Mouse (Mus musculus) ZHBTc4 (cell line): ENCODE data around the gene Foxo3.

ENCODE experiments used
- DNase-seq: peaks from one replicate; pipeline ENCODE4 v3.0.0-alpha.2; 2011; ENCODE audit warnings: low read depth, low spot score

The Foxo3 gene

DNA sequence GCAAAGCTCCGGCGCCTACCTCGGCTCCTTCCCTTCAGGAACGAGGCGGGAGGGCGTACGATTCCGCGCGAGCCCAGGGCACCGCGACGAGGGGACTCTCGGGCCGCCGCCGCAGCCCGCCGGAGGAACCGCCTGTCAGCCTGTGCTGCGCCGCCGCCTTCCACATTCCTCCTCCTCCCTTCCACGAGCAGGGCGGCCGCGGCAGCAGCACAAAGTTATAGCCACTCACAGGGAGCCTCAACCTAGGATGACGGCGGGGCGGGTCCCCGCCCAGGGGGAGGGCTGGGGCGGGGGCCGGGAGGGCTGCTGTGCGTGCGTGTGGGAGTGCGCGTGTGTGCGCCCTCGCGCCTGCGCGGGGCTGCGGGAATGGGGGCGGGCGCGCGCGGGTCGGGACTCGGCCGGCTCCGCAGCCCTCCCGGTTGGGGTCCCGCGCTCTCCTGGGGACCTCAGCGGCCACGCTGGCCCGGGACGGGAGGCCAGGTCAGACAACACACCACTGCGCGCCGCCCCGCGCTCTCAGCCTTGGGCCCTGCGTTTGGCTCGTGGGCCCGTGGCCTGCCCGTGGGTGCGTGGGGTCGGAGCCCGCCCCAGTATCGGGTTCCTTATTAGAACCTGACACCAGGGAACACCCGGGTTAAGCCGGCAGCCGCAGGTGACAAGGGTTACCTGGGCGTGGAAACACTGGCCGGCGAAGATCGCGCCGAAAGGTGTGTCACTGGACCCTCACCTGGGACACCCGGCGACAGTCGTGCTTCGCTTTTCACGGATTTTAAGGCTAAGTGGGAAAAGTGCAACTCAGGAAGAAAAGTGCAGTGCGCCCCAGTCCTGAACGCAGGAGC, at the start of gene Foxo3:
Gene Foxo3 (minus strand): TSS at position 249 of the 839 bp plus-strand sequence.
- peak; percentile 96 for DNase-seq

- no peak for DNase-seq
These were observed 48.8 kb upstream of the Foxo3 start for GRCm38 (mm10) chr10:42325305-42325704.

GRCm38 (mm10) chr10:42323978-42324377, 47.4 kb upstream of the Foxo3 start:
- no peak for DNase-seq

DNA sequence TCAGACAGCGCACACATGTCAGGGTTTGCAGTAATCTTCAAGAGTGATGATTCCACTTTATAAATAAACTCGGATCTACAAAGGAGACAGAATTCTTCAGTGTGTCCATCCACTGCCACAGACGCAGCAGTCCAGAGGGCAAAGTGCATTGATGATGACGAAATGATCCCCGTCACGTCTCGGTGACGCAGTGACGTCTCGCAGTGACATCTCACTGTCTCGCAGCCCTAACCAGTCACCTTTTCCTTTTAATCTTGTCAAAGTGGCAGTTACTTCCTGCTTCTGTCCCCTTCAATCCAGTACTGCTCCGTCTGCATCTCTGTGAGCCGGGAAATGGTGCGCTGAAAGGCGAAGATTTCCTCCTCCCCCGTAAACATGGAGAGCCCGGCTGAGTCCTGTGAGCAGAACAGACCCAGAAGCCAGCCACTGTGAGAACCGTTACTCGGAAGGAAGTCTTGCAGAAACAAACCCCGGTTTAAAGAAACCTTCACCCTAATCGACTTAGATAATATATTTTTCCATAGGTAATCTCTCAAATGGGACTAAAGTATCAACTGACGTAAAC, 36.7 kb upstream of the Foxo3 start:
- no peak for DNase-seq

DNA sequence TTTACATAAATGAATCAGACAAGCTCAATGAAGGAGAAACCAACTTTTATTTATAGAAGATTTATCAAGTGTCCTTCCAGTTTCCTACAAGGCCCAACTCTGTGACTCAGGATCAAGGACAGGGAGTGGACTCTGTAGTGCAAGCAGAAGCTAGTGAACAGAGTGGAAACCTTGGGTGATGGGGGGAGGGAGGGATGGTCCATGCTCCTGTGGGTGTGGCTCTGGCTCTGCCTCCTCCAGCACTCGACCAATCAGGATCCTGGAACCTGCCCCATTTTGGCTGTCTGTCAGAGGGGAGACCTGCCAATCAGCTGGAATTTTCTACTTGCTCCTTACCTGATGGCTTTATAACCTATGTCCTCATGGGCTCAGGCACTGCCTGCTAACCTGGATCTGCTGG, 36.0 kb upstream of the Foxo3 start:
- DNase-seq = peak; percentile 32

- DNase-seq = peak; percentile 36
These were observed 32.1 kb upstream of the Foxo3 start for GRCm38 (mm10) chr10:42308687-42308987.

DNA sequence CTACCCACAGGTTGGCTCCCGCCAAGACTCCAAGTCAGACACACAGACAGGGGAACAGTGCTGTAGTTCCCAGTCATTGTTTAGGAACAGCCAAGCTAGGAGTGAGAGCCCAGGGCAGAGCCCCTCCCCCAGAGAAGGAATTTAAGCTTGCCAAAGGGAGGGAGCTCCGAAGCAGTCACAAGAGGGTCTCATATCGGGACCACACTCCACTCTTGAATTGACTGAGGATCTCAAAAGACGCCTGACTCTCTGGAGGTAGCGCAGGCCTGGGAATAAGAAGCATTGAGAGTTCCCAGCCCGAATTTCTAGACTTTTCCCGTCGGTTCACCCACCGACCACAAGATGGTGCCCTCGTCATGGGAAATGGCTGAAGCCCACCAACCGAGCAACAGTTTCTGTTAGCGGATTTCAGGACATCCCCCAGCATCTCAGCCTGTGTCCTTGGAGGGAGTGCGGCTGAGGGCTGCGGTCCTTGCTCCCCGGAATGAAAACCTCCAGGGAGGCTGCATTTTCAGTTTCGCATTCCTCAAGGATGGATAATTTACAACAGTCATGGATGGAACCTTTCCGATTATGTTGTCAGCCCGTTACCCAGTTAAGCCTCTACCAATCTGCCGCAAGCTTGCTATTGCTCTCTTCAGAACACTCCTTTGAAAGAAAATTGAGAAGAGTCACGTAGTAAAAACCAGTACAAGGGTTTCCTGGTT, 31.6 kb upstream of the Foxo3 start:
- peak; percentile 87 for DNase-seq

DNA sequence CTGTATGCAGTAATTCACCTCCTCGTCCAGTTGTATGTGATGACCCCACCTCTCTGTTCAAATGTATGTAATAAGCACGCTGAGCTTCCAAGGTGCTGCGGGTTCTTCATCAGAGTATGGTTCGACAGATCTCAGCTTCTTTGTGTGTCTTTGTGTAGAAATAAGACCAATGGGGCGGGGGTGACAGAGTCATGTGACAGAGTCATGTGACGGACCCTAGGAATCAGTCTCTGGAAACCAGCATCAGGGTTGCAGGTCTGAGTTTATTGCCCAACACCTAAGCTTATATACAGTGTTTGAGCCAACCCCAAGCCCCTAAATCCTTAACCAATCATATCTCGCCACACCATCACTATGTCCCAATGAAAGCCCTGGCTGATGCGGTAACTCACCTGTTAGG, 29.9 kb upstream of the Foxo3 start:
- DNase-seq = peak; percentile 31

GRCm38 (mm10) chr10:42300805-42301204, 24.2 kb upstream of the Foxo3 start:
- DNase-seq = peak; percentile 20

GRCm38 (mm10) chr10:42299967-42300366, 23.4 kb upstream of the Foxo3 start:
- peak; percentile 28 for DNase-seq

GRCm38 (mm10) chr10:42299426-42299825, 22.9 kb upstream of the Foxo3 start:
- DNase-seq = no peak

GRCm38 (mm10) chr10:42297954-42298353, 21.4 kb upstream of the Foxo3 start:
- peak; percentile 50 for DNase-seq

DNA sequence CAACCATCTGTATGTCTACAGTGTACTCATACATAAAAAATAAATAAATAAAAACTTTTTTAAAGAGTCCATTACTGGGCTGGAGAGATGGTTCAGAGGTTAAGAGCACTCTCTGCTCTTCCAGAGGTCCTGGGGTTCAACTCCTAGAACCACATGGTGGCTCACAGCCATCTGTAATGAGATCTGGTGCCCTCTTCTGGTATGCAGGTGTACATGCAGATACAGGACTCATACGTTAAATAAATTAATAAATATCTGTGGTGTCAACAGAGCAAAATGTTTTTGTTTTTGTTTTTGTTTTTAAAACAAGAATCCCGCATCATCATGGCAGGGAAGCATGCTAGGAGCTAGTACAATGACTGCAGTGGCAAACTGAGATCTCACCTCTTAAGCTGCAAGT, 20.6 kb upstream of the Foxo3 start:
- no peak for DNase-seq

- no peak for DNase-seq
These were observed 20.0 kb upstream of the Foxo3 start for GRCm38 (mm10) chr10:42296559-42296958.

DNA sequence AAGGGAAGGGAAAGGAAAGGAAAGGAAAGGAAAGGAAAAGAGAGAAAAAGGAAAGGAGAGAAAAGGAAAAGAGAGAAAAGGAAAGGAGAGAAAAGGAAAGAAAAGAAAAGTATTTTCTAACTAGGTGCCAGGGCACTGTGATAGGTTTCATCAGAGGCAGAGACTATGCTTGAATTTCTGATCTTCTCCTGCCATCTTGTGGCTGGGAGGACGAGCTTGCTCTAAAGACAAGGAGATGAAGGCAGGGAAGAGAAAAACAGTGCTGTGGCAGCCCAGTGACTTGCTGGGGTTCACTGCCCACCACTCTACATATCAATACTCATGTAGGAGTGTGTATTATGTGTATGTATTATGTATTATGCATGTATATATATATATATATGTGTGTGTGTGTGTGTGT, 18.5 kb upstream of the Foxo3 start:
- peak; percentile 63 for DNase-seq

GRCm38 (mm10) chr10:42294392-42294791, 17.8 kb upstream of the Foxo3 start:
- DNase-seq = no peak

DNA sequence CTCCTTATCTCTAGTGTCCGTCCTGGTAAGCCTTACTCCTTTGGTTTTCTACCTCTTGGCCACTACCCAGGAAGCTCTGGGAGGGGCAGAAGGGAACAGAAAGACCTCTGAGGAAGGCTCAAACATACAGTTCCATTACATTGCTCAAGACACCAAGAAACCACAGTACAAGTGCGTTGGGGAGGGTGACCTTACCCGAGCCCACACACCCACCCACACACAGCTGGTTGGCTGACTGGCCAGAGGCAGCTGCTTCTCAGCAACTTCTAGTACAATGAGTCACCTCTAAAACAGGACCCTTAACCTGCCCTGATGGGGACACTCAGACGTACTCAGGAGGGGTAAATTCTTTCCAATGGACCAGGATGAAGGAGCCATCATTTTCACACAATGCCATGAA, 17.3 kb upstream of the Foxo3 start:
- no peak for DNase-seq

DNA sequence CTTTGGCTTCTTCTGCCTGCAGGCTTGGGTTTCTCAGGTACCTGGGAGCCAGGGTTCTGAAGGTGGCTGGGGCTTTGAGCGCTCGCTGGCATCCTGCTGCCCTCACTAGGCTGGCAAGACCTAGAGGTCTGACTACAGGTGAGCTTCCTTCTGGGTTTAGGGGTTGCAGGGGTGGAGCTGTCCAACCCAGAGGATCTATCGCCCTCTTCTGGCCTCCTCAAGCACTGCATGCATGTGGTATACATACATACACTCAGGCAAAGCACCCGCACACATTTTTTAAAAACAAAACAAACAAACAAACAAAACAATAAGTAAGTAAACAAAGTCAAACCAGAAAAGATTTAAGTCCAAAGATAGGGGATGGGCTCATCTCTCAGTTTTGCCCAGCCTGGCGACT, 14.8 kb upstream of the Foxo3 start:
- DNase-seq = peak; percentile 76

GRCm38 (mm10) chr10:42287666-42288065, 11.1 kb upstream of the Foxo3 start:
- no peak for DNase-seq

GRCm38 (mm10) chr10:42278307-42278850, 1.8 kb upstream of the Foxo3 start:
- DNase-seq = no peak

- DNase-seq = peak; percentile 100
These were observed 1.1 kb upstream of the Foxo3 start for GRCm38 (mm10) chr10:42277476-42278306.
